Mouse (Mus musculus): ENCODE measurements around the gene Sec24a. TPM values are rescaled to one million over a fixed set of nuclear protein-coding genes. Genes with fewer than 3 reads are reported as not detected.
A peak's percentile ranks its signal among the peaks of the same experiment; 100 is the strongest.
"Not testable (repeated sequence)": the region's sequence is repeated elsewhere in the genome, so short reads cannot be mapped to it uniquely, and the experiment has no call there.

Sec24a gene
- total and polyA plus RNA-seq, 3 experiments: 9.3 to 16.6 (median 15.3) TPM

- Histone ChIP-seq H3K27ac (no peak overlapping the region), H3K27me3 (ENCODE audit: control insufficient read depth, insufficient read depth, low read length) (no peaks in the 10 kb centered on the region), H3K36me3 (ENCODE audit: control insufficient read depth, insufficient read depth, low read length) (peaks cover 6% of the 10 kb centered on the region), H3K79me2 (replicated peaks; ENCODE audit: control insufficient read depth, insufficient read depth, low read length) (peaks cover 4% of the 10 kb centered on the region; the same call in 1 of the 2 replicates), H3K4me3 (no peak overlapping the region), H3K4me1 (ENCODE audit: control insufficient read depth, insufficient read depth, low read length) (peaks cover 3% of the 10 kb centered on the region; the same call in 1 of the 2 replicates), H3K9ac (ENCODE audit: low read depth, low read length) (no peak overlapping the region)
- TF ChIP-seq EP300 (IDR thresholded peaks at IDR 0.05; ENCODE audit: insufficient read depth, low read depth, low read length): no peak
- no peak for TF ChIP-seq POLR2A (IDR thresholded peaks at IDR 0.05; ENCODE audit: insufficient read depth, low read depth, low read length)
- TF ChIP-seq CTCF (IDR thresholded peaks at IDR 0.05): no peak
- no peak for DNase-seq
- WGBS: 89% methylated on average over 5 of the region's 5 CpGs
- intact Hi-C loops (cut with DNase I): loop anchor here (5.0 kb wide), 1 partner anchor 140 kb away; the partner anchor contains the start of gene Nhp2
These were observed 5.8 kb downstream of the Sec24a start for GRCm38 (mm10) chr11:51757625-51758024.

DNA sequence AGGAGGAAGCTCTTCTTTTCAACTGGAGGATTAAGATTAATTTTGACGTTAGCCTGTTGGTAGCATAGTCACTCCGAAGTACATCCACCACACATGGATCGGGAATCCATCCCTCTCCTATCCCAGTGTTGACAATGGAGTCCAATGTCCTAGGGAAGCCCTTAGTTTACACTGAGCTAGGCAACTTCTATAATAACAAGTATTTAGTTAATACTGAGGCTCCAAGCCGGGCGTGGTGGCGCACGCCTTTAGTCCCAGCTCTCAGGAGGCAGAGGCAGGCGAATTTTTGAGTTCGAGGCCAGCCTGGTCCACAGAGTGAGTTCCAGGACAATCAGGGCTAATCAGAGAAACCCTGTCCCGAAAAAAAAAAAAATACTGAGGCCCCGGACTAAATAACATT, 6.4 kb downstream of the Sec24a start:
- peak in 1 of 2 experiments; percentile 23 for DNase-seq
- H3K36me3 ChIP-seq (ENCODE audit: control insufficient read depth, insufficient read depth, low read length): peaks cover 6% of the 10 kb centered on the region
- peak overlapping the region; percentile 87 for H3K9ac ChIP-seq (ENCODE audit: low read depth, low read length)
- peaks cover 3% of the 10 kb centered on the region; the same call in 1 of the 2 replicates for H3K4me1 ChIP-seq (ENCODE audit: control insufficient read depth, insufficient read depth, low read length)
- H3K4me3 ChIP-seq: peak overlapping the region; percentile 93
- WGBS: 76% methylated on average over 11 of the region's 11 CpGs
- no peaks in the 10 kb centered on the region for H3K27me3 ChIP-seq (ENCODE audit: control insufficient read depth, insufficient read depth, low read length)
- H3K27ac ChIP-seq: peak overlapping the region; percentile 95
- peaks cover 4% of the 10 kb centered on the region; the same call in 1 of the 2 replicates for H3K79me2 ChIP-seq (replicated peaks; ENCODE audit: control insufficient read depth, insufficient read depth, low read length)
- intact Hi-C loops (cut with DNase I): loop anchor here (5.0 kb wide), 1 partner anchor 140 kb away; the partner anchor contains the start of gene Nhp2
- no peak for TF ChIP-seq EP300 (IDR thresholded peaks at IDR 0.05; ENCODE audit: insufficient read depth, low read depth, low read length)
- TF ChIP-seq POLR2A (IDR thresholded peaks at IDR 0.05; ENCODE audit: insufficient read depth, low read depth, low read length): no peak
- TF ChIP-seq CTCF (IDR thresholded peaks at IDR 0.05): no peak

GRCm38 (mm10) chr11:51756352-51756771, 7.1 kb downstream of the Sec24a start:
- H3K4me3 ChIP-seq: peak overlapping the region; percentile 93
- under 1% methylated on average over 41 of the region's 41 CpGs for WGBS

GRCm38 (mm10) chr11:51755621-51756311, 7.7 kb downstream of the Sec24a start:
- intact Hi-C loops (cut with DNase I): loop anchor here (5.0 kb wide), 1 partner anchor 138 kb away; the partner anchor contains the start of gene Nhp2
- peaks cover 5% of the 10 kb centered on the region for H3K79me2 ChIP-seq (replicated peaks; ENCODE audit: control insufficient read depth, insufficient read depth, low read length)
- H3K27me3 ChIP-seq (ENCODE audit: control insufficient read depth, insufficient read depth, low read length): no peaks in the 10 kb centered on the region
- peaks cover 8% of the 10 kb centered on the region for H3K36me3 ChIP-seq (ENCODE audit: control insufficient read depth, insufficient read depth, low read length)
- peak overlapping the region; percentile 87 for H3K9ac ChIP-seq (ENCODE audit: low read depth, low read length)
- H3K4me1 ChIP-seq (ENCODE audit: control insufficient read depth, insufficient read depth, low read length): peaks cover 6% of the 10 kb centered on the region; the same call in 1 of the 2 replicates
- H3K27ac ChIP-seq: peak overlapping the region; percentile 95
- under 1% methylated on average over 46 of the region's 46 CpGs for WGBS
- peak overlapping the region; percentile 93 for H3K4me3 ChIP-seq
- DNase-seq: no peak
- TF ChIP-seq CTCF (IDR thresholded peaks at IDR 0.05) (no peak), EP300 (IDR thresholded peaks at IDR 0.05; ENCODE audit: insufficient read depth, low read depth, low read length) (no peak), POLR2A (IDR thresholded peaks at IDR 0.05; ENCODE audit: insufficient read depth, low read depth, low read length) (no peak)

More at GRCm38 (mm10) chr11:51756352-51756771, 7.1 kb downstream of the Sec24a start:
- H3K27me3 ChIP-seq (ENCODE audit: control insufficient read depth, insufficient read depth, low read length): no peaks in the 10 kb centered on the region
- peaks cover 6% of the 10 kb centered on the region for H3K36me3 ChIP-seq (ENCODE audit: control insufficient read depth, insufficient read depth, low read length)
- intact Hi-C loops (cut with DNase I): loop anchor here (5.0 kb wide), 1 partner anchor 139 kb away; the partner anchor contains the start of gene Nhp2
- TF ChIP-seq EP300 (IDR thresholded peaks at IDR 0.05; ENCODE audit: insufficient read depth, low read depth, low read length) (peak; percentile 63; the same call in 1 of the 2 replicates), CTCF (IDR thresholded peaks at IDR 0.05) (no peak)
- H3K4me1 ChIP-seq (ENCODE audit: control insufficient read depth, insufficient read depth, low read length): peaks cover 6% of the 10 kb centered on the region; the same call in 1 of the 2 replicates
- DNase-seq: peak; percentile 96 to 97
- peaks cover 4% of the 10 kb centered on the region for H3K79me2 ChIP-seq (replicated peaks; ENCODE audit: control insufficient read depth, insufficient read depth, low read length)
- peak overlapping the region; percentile 95 for H3K27ac ChIP-seq
- peak overlapping the region; percentile 87 for H3K9ac ChIP-seq (ENCODE audit: low read depth, low read length)

DNA sequence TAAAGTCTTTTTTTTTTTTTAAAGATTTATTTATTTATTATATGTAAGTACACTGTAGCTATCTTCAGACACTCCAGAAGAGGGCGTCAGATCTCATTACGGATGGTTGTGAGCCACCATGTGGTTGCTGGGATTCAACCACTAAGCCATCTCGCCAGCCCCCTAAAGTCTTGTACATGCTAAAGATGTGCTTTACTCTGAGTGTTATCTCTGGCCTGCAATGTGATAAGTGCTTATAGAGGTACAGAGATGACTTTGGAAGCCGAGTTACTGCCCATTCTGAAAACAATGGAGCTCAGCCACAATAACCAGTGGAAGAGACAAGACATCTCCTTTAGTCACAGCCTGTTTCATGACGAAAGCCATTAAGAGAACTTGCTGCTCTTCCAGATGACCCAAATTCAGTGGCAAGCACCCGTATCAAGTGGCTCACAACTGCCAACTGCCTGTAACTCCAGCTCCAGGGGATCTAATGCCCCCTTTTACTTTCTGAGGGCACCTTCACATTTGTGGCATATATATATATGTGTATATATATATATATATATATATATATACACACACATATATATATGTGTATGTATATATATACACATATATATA, 11.7 kb downstream of the Sec24a start:
- H3K36me3 ChIP-seq (ENCODE audit: control insufficient read depth, insufficient read depth, low read length); DNase-seq; H3K9ac ChIP-seq (ENCODE audit: low read depth, low read length); H3K4me3 ChIP-seq; H3K4me1 ChIP-seq (ENCODE audit: control insufficient read depth, insufficient read depth, low read length); intact Hi-C loops (cut with DNase I); H3K27ac ChIP-seq; H3K79me2 ChIP-seq (replicated peaks; ENCODE audit: control insufficient read depth, insufficient read depth, low read length); H3K27me3 ChIP-seq (ENCODE audit: control insufficient read depth, insufficient read depth, low read length): not testable (repeated sequence)
- WGBS: 56% methylated on average over 6 of the region's 6 CpGs

- DNase-seq: no peak
- H3K36me3 ChIP-seq (ENCODE audit: control insufficient read depth, insufficient read depth, low read length): peaks cover 7% of the 10 kb centered on the region
- intact Hi-C loops (cut with DNase I): no loop called here
- TF ChIP-seq EP300 (IDR thresholded peaks at IDR 0.05; ENCODE audit: insufficient read depth, low read depth, low read length) (no peak), CTCF (IDR thresholded peaks at IDR 0.05) (no peak), POLR2A (IDR thresholded peaks at IDR 0.05; ENCODE audit: insufficient read depth, low read depth, low read length) (no peak)
- peaks cover 2% of the 10 kb centered on the region for H3K79me2 ChIP-seq (replicated peaks; ENCODE audit: control insufficient read depth, insufficient read depth, low read length)
- no peaks in the 10 kb centered on the region for H3K4me1 ChIP-seq (ENCODE audit: control insufficient read depth, insufficient read depth, low read length)
- no peak overlapping the region for H3K4me3 ChIP-seq
- no peak overlapping the region for H3K27ac ChIP-seq
- 75% methylated on average over 1 of the region's 1 CpGs for WGBS
- no peak overlapping the region for H3K9ac ChIP-seq (ENCODE audit: low read depth, low read length)
- H3K27me3 ChIP-seq (ENCODE audit: control insufficient read depth, insufficient read depth, low read length): no peaks in the 10 kb centered on the region
These were observed 17.3 kb downstream of the Sec24a start for GRCm38 (mm10) chr11:51746096-51746495.

Measured in heart, adult 2 months (tissue).